Mouse (Mus musculus) G1E (cell line): ENCODE measurements around the gene Rtel1. TPM values are rescaled to one million over a fixed set of nuclear protein-coding genes. Genes with fewer than 3 reads are reported as not detected.
A peak's percentile ranks its signal among the peaks of the same experiment; 100 is the strongest.

Experiments used
- ATAC-seq: 2 replicates; pipeline ENCODE4 v1.8.0; 2016; ENCODE audit warnings: mild to moderate bottlenecking; ENCODE audit not compliant: insufficient number of reproducible peaks, poor library complexity, low FRiP score, severe bottlenecking; ENCODE audit errors: extremely low read depth
- DNase-seq: peaks from one replicate; pipeline ENCODE4 v3.0.0; 2012; ENCODE audit warnings: low spot score
- H3K27me3 ChIP-seq: 2 replicates; pipeline ENCODE4 v1.6.1; 2012; ENCODE audit warnings: mild to moderate bottlenecking, low read length, inconsistent platforms; ENCODE audit not compliant: insufficient read depth
- H3K36me3 ChIP-seq: replicated peaks from 2 replicates; pipeline ENCODE3; 2012; ENCODE audit warnings: mild to moderate bottlenecking, inconsistent platforms
- H3K4me1 ChIP-seq: 2 replicates; pipeline ENCODE4 v1.6.1; 2012; ENCODE audit warnings: low read depth, low read length, inconsistent platforms, mixed read lengths; ENCODE audit not compliant: insufficient read depth
- H3K4me3 ChIP-seq: 2 replicates; pipeline ENCODE4 v1.5.1; 2012; ENCODE audit warnings: low read depth, mild to moderate bottlenecking, inconsistent platforms, low read length, moderate library complexity, mixed read lengths
- H3K9me3 ChIP-seq: replicated peaks from 2 replicates; pipeline ENCODE4 v1.6.1; 2012; ENCODE audit warnings: inconsistent platforms
- CTCF ChIP-seq: IDR thresholded peaks from 2 replicates; pipeline ENCODE4 v1.5.1; 2012; ENCODE audit warnings: low read depth, low read length, inconsistent platforms, mixed read lengths
- GATA1 ChIP-seq: IDR thresholded peaks from 2 replicates; pipeline ENCODE4 v1.6.1; 2012; ENCODE audit warnings: borderline replicate concordance, low read length, inconsistent platforms, mixed read lengths
- GATA2 ChIP-seq: IDR thresholded peaks from 2 replicates; pipeline ENCODE4 v1.6.1; 2012; ENCODE audit warnings: low read depth, low read length, inconsistent platforms, borderline replicate concordance
- POLR2AphosphoS5 ChIP-seq: IDR thresholded peaks from 2 replicates; pipeline ENCODE4 v1.6.1; 2012; ENCODE audit warnings: low read depth, low read length, inconsistent platforms; ENCODE audit not compliant: insufficient replicate concordance
- TAL1 ChIP-seq: conservative IDR thresholded peaks from 2 replicates; pipeline ENCODE4 v1.6.1; 2012; ENCODE audit warnings: low read depth, low read length, inconsistent platforms, mixed read lengths
- polyA plus RNA-seq: library from polyadenylated mRNA; stranded (reverse); fragments of >175 nt; gene quantifications from 2 replicates; pipeline ENCODE4 v1.2.3, GENCODE M21; 2012
- total RNA-seq, 2 experiments: library from RNA; stranded (forward) in 1 of 2; stranded (reverse) in 1 of 2; fragments of 200-1000 nt in 1 of 2; fragments of >200 nt in 1 of 2; fragmentation: Nextera tagmentation in 1 of 2; gene quantifications; 2 replicates each; pipeline ENCODE4 v1.2.3; 2014 to 2017

Rtel1 gene
- total and polyA plus RNA-seq, 3 experiments: 24.5 to 79.8 (median 59.2) TPM

DNA sequence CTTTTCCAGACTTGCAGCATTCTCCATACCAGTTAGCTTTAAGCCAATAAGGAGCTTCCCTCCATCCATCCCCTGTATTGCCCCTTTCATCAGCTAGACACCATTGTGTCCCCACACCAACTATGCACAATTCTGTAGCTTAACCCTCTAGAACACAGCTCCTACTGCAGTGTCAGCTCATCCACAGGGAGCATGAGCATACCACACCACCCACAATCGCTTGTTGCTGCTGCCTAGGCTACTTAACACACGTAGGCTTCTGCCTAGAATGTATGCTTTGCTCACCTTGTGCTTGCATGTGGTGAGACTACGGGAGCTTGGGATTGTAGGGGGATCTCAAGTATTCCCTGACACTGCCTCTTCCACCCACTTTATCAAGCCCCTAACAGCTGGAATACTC is 37.2 kb downstream of the Rtel1 start:
- Histone ChIP-seq H3K36me3 (peaks cover 100% of the 10 kb centered on the region), H3K27me3 (no peaks in the 10 kb centered on the region), H3K4me1 (peaks cover 9% of the 10 kb centered on the region; the same call in 1 of the 2 replicates), H3K9me3 (no peaks in the 10 kb centered on the region), H3K4me3 (no peak overlapping the region)
- TF ChIP-seq TAL1 (no peak), CTCF (no peak), GATA1 (no peak), GATA2 (no peak), POLR2AphosphoS5 (no peak)
- no peak for ATAC-seq
- no peak for DNase-seq

DNA sequence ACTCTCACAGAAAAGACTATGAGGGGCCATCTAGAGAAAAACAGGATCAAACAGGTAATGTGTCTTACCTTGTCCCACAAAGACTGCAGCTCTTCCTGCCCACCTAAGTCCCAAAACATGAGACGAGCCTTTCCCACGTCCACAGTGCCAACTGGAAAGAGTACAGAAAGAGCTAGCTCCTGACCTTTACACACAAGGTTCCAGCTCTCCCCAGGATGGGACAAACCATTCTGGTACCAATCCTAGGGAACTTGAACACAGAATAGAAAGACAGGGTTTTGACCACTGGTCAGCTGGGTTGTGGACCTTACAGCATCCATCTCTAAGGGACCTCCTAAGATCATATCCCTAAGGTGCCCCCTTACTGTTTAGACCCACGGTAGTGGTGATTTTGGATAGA is 44.4 kb downstream of the Rtel1 start:
- peaks cover 67% of the 10 kb centered on the region for H3K36me3 ChIP-seq
- H3K9me3 ChIP-seq: no peaks in the 10 kb centered on the region
- ATAC-seq (no peak), DNase-seq (no peak)
- H3K4me3 ChIP-seq: peak overlapping the region; percentile 96
- H3K27me3 ChIP-seq: no peaks in the 10 kb centered on the region
- TF ChIP-seq GATA1: no peak
- TF ChIP-seq TAL1: no peak
- no peak for TF ChIP-seq CTCF
- TF ChIP-seq POLR2AphosphoS5: no peak
- TF ChIP-seq GATA2: no peak
- H3K4me1 ChIP-seq: peaks cover 47% of the 10 kb centered on the region

DNA sequence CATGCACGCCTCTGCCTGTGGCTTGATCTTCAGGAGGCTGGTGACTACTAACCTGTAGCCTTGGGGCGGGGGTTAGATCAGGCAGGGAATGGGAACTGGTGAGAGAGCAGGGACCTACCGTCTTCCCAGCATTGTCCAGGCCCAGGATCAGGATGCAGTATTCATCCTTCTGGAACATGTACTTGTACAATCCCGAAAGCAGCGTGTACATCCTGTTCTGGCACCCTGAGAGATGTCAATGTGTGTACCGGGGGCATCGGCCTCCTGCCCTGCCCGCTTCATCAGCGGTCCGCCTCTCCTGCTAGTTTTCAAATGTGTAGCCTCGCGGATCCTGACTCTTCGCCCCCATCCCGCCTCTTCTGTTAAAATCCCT is 44.9 kb downstream of the Rtel1 start:
- no peaks in the 10 kb centered on the region for H3K9me3 ChIP-seq
- DNase-seq (no peak), ATAC-seq (peak; percentile 18; the same call in 1 of the 2 replicates)
- TF ChIP-seq CTCF (no peak), GATA1 (no peak), TAL1 (no peak), GATA2 (no peak), POLR2AphosphoS5 (no peak)
- H3K4me3 ChIP-seq: peak overlapping the region; percentile 96
- peaks cover 67% of the 10 kb centered on the region for H3K36me3 ChIP-seq
- H3K4me1 ChIP-seq: peaks cover 48% of the 10 kb centered on the region
- H3K27me3 ChIP-seq: no peaks in the 10 kb centered on the region

DNA sequence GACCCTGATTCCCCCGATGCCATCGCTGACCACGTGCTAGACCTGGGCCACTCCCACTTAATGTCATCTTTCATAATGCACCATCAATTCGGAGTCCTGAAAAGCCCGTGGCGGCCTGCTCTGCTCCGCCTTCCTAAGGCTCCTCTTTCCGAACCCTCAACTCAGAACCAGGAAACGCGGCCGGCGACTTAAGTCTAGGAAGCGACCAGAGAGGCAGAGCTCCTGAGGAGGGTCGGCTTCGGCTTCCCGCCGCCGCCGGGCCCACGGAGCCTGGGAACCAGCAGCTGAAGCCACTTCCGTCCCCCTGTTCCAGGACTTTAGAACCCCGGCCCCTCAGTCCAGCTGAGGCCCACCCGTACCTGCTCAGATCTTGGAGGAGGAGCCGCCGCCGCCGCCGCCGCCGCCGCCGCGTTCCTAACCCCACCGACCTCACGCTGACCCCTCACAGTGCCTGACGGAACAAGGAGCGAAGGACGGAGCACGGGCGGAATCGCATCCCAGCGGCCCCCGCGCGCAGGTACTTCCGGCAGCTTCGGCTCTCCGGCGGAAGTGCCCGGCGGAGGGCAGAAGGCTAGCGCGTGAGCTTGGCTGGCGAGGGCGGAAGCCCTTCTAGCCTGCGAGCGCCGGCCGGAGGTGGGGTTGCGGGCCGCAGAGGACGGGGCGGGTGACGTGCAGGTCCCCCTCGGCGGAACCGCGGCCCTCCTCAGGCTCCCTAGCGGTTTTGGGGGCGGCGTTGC is 45.5 kb downstream of the Rtel1 start, which contains the start of the genes Zgpat and Arfrp1:
Gene Zgpat (plus strand): TSS at position 69 of the 737 bp plus-strand sequence.
Gene Arfrp1 (minus strand): TSS at position 545 of the 737 bp plus-strand sequence.
- Histone ChIP-seq H3K36me3 (peaks cover 67% of the 10 kb centered on the region), H3K4me1 (peaks cover 52% of the 10 kb centered on the region), H3K4me3 (peak within 1 kb of the TSS; percentile 96), H3K27me3 (no peaks in the 10 kb centered on the region), H3K9me3 (no peaks in the 10 kb centered on the region)
- no peak for TF ChIP-seq POLR2AphosphoS5
- no peak for TF ChIP-seq GATA1
- no peak for TF ChIP-seq TAL1
- no peak for TF ChIP-seq CTCF
- TF ChIP-seq GATA2: no peak
- DNase-seq (peak; percentile 92), ATAC-seq (peak; percentile 61)

DNA sequence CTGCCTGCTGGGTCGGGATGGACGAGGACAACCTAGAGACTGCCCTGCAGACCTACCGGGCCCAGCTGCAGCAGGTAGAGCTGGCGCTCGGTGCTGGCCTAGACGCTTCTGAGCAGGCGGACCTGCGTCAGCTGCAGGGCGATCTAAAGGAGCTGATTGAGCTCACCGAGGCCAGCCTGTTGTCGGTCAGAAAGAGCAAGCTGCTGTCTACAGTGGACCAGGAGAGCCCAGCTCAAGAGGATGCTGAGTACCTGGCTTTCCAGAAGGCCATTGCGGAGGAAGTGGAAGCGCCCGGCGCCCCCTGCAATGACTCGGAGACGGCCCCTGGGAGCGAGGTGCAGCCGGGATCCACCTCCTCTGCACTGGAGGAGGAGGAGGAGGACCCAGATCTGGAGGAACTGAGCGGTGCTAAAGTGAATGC is 46.1 kb downstream of the Rtel1 start:
- DNase-seq (peak; percentile 43), ATAC-seq (peak; percentile 46)
- no peak for TF ChIP-seq POLR2AphosphoS5
- no peak for TF ChIP-seq GATA2
- TF ChIP-seq GATA1: no peak
- no peak for TF ChIP-seq CTCF
- no peak for TF ChIP-seq TAL1
- Histone ChIP-seq H3K4me3 (peak overlapping the region; percentile 96), H3K27me3 (no peaks in the 10 kb centered on the region), H3K4me1 (peaks cover 54% of the 10 kb centered on the region), H3K9me3 (no peaks in the 10 kb centered on the region), H3K36me3 (peaks cover 67% of the 10 kb centered on the region)

DNA sequence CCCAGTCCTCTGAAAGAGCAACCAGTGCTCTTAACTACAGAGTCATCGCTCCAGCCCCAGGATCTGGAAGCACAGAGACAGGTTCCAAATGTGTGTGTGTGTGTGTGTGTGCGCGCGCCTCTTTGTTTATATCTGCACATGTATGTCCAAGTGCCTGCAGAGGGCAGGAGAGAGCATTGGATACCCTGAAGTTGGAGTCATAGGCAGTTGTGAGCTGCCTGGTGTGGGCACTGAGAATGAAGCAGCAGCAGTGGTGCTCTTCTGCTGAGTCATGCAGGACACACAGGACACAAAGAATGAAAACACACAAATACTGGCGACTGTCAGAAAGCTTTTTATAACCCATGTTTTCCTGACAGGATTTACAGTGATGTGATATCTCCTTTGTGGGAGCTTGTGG is 50.5 kb downstream of the Rtel1 start:
- no peaks in the 10 kb centered on the region for H3K9me3 ChIP-seq
- H3K4me3 ChIP-seq: no peak overlapping the region
- peaks cover 69% of the 10 kb centered on the region for H3K36me3 ChIP-seq
- no peaks in the 10 kb centered on the region for H3K27me3 ChIP-seq
- no peak for ATAC-seq
- no peak for DNase-seq
- H3K4me1 ChIP-seq: peaks cover 38% of the 10 kb centered on the region
- no peak for TF ChIP-seq TAL1
- no peak for TF ChIP-seq CTCF
- TF ChIP-seq GATA1: no peak
- TF ChIP-seq GATA2: no peak
- no peak for TF ChIP-seq POLR2AphosphoS5

DNA sequence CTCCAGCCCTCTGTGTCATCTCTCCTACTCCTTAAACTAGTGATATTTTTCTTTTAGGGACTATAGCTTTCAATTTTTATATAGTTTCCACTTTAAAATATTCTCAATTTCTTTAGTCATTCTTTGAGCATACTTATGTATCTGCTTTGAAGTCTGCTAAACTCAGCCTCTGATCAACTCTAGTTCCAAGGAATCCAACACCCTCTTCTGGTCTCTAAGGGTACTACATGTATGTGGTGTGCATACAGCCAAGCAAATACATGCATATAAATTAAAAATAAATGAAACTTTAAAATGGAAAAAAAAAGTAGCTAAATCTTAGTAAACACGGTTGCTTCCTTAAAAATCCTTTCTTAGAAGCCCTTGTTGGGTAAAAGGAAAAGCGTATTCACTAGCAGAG is 56.2 kb downstream of the Rtel1 start:
- Histone ChIP-seq H3K36me3 (peaks cover 89% of the 10 kb centered on the region), H3K9me3 (no peaks in the 10 kb centered on the region), H3K27me3 (no peaks in the 10 kb centered on the region), H3K4me1 (peaks cover 10% of the 10 kb centered on the region), H3K4me3 (no peak overlapping the region)
- TF ChIP-seq GATA1: no peak
- peak; percentile 4; the same call in 1 of the 2 replicates for TF ChIP-seq CTCF
- ATAC-seq (no peak), DNase-seq (no peak)
